Mouse (Mus musculus) cerebellum, postnatal 10 days (tissue): ENCODE data around the gene Ocrl.

Experiments
- DNase-seq, 2 experiments: peaks; one replicate each; pipeline ENCODE4 v3.0.0; 2021; ENCODE audit warnings: mixed read lengths in 2 of 2

Ocrl gene

GRCm38 (mm10) chrX:47912306-47912792 lies at the start of gene Ocrl:
Gene Ocrl, plus strand, starts transcription at chrX:47912387.
- DNase-seq: peak; percentile 85 to 87

- DNase-seq: peak; percentile 15 to 29
These were observed 32.1 kb upstream of the Ocrl start for GRCm38 (mm10) chrX:47880052-47880451.

- no peak for DNase-seq
These were observed 29.4 kb upstream of the Ocrl start for GRCm38 (mm10) chrX:47882813-47883212.

GRCm38 (mm10) chrX:47887401-47887800 lies 24.8 kb upstream of the Ocrl start:
- DNase-seq: no peak

GRCm38 (mm10) chrX:47891243-47891906 lies 20.8 kb upstream of the Ocrl start:
- DNase-seq: peak; percentile 6 to 12

GRCm38 (mm10) chrX:47891907-47892430 lies 20.2 kb upstream of the Ocrl start:
- peak; percentile 56 to 60 for DNase-seq

GRCm38 (mm10) chrX:47892431-47893024 lies 19.7 kb upstream of the Ocrl start, which contains the start of gene Smarca1:
Gene Smarca1, minus strand, starts transcription at chrX:47892974.
- peak; percentile 48 to 53 for DNase-seq

- peak; percentile 24 to 45 for DNase-seq
These were observed 836 bp downstream of the Ocrl start for GRCm38 (mm10) chrX:47912904-47913542.

- DNase-seq: no peak
These were observed 1.4 kb downstream of the Ocrl start for GRCm38 (mm10) chrX:47913543-47913938.

- no peak for DNase-seq
These were observed 4.6 kb downstream of the Ocrl start for GRCm38 (mm10) chrX:47916831-47917230.

GRCm38 (mm10) chrX:47920541-47920940 lies 8.4 kb downstream of the Ocrl start:
- DNase-seq: no peak

GRCm38 (mm10) chrX:47927981-47928380 lies 15.8 kb downstream of the Ocrl start:
- no peak for DNase-seq

- no peak for DNase-seq
These were observed 18.3 kb downstream of the Ocrl start for GRCm38 (mm10) chrX:47930449-47930848.

- DNase-seq: no peak
These were observed 22.2 kb downstream of the Ocrl start for GRCm38 (mm10) chrX:47934352-47934751.

- no peak for DNase-seq
These were observed 24.7 kb downstream of the Ocrl start for GRCm38 (mm10) chrX:47936885-47937284.

- DNase-seq: peak; percentile 54 to 64
These were observed 25.6 kb downstream of the Ocrl start for GRCm38 (mm10) chrX:47937740-47938139.

GRCm38 (mm10) chrX:47949729-47950128 lies 37.5 kb downstream of the Ocrl start:
- peak in 1 of 2 experiments; percentile 3 for DNase-seq

- DNase-seq: no peak
These were observed 50.4 kb downstream of the Ocrl start for GRCm38 (mm10) chrX:47962579-47962978.

- no peak for DNase-seq
These were observed 58.2 kb downstream of the Ocrl start for GRCm38 (mm10) chrX:47970371-47970770.

- DNase-seq: no peak
These were observed 58.7 kb downstream of the Ocrl start for GRCm38 (mm10) chrX:47970864-47971263.

- DNase-seq: no peak
These were observed 59.4 kb downstream of the Ocrl start for GRCm38 (mm10) chrX:47971366-47972128.

GRCm38 (mm10) chrX:47976551-47976950 lies 64.4 kb downstream of the Ocrl start:
- DNase-seq: no peak

- DNase-seq: no peak
These were observed 64.9 kb downstream of the Ocrl start for GRCm38 (mm10) chrX:47977078-47977477.
